Mouse (Mus musculus) CH12.LX (cell line): Measurements from ENCODE around the gene Plekha5. TPM values are rescaled to one million over a fixed set of nuclear protein-coding genes. Genes with fewer than 3 reads are reported as not detected.

Experiments used
- DNase-seq: peaks from one replicate; pipeline ENCODE4 v3.0.0-alpha.2; 2013; ENCODE audit errors: extremely low read depth
- H3K27ac ChIP-seq: 2 replicates; pipeline ENCODE4 v1.5.1; 2012; ENCODE audit warnings: low read depth, mild to moderate bottlenecking, control low read depth, moderate library complexity; ENCODE audit not compliant: insufficient read depth
- H3K27me3 ChIP-seq: replicated peaks from 2 replicates; pipeline ENCODE3; 2012; ENCODE audit warnings: inconsistent platforms
- H3K36me3 ChIP-seq, 2 experiments: replicated peaks in 1 of 2; 2 replicates each; pipeline versions ENCODE3 to v1.6.1; 2012; ENCODE audit warnings: inconsistent platforms in 1 of 2, low read length in 1 of 2, mild to moderate bottlenecking in 1 of 2, mixed read lengths in 1 of 2, moderate library complexity in 1 of 2; ENCODE audit not compliant: control insufficient read depth in 1 of 2, insufficient read depth in 1 of 2
- H3K4me1 ChIP-seq, 2 experiments: 2 replicates each; pipeline ENCODE4 v1.6.1; 2012; ENCODE audit warnings: inconsistent platforms in 1 of 2, moderate library complexity in 1 of 2; ENCODE audit not compliant: insufficient read depth in 2 of 2, control insufficient read depth in 1 of 2
- H3K4me2 ChIP-seq: 2 replicates; pipeline ENCODE4 v1.6.1; 2012; ENCODE audit warnings: low read depth, mild to moderate bottlenecking, control low read depth; ENCODE audit not compliant: poor library complexity, insufficient read depth, severe bottlenecking
- H3K4me3 ChIP-seq, 3 experiments: fragments of 150-350 bp in 1 of 3; sonication (generic) in 1 of 3; replicated peaks in 1 of 3; 2 replicates each; pipeline versions ENCODE3 to v1.5.1; 2011 to 2012; ENCODE audit warnings: low read depth in 2 of 3, low read length in 2 of 3, mild to moderate bottlenecking in 2 of 3, moderate library complexity in 2 of 3, control low read depth in 1 of 3, improper control_type of control experiment in 1 of 3, inconsistent platforms in 1 of 3, mixed read lengths in 1 of 3; ENCODE audit not compliant: poor library complexity in 1 of 3
- H3K79me2 ChIP-seq: replicated peaks from 2 replicates; pipeline ENCODE4 v1.6.1; 2012; ENCODE audit warnings: mild to moderate bottlenecking, moderate library complexity; ENCODE audit not compliant: control insufficient read depth, poor library complexity, insufficient read depth, severe bottlenecking; ENCODE audit errors: extremely low read depth
- H3K9ac ChIP-seq: 2 replicates; pipeline ENCODE4 v1.6.1; 2012; ENCODE audit warnings: low read depth, mild to moderate bottlenecking, control low read depth, moderate library complexity; ENCODE audit not compliant: insufficient read depth
- H3K9me3 ChIP-seq: replicated peaks from 2 replicates; pipeline ENCODE3; 2012; ENCODE audit warnings: low read length, inconsistent platforms, mixed read lengths
- CHD1 ChIP-seq: IDR thresholded peaks from 2 replicates; pipeline ENCODE4 v1.6.1; 2012; ENCODE audit warnings: low read depth, low read length, improper control_type of control experiment, inconsistent platforms
- CHD2 ChIP-seq: IDR thresholded peaks from 2 replicates; pipeline ENCODE4 v1.6.1; 2011; ENCODE audit warnings: low read length, improper control_type of control experiment
- CTCF ChIP-seq, 2 experiments: IDR thresholded peaks in 1 of 2; conservative IDR thresholded peaks in 1 of 2; 2 replicates each; pipeline ENCODE4 v1.5.1; 2011 to 2012; ENCODE audit warnings: low read depth in 2 of 2, low read length in 2 of 2, improper control_type of control experiment in 1 of 2, inconsistent platforms in 1 of 2, mild to moderate bottlenecking in 1 of 2, moderate library complexity in 1 of 2
- ELF1 ChIP-seq: IDR thresholded peaks from 2 replicates; pipeline ENCODE4 v1.6.1; 2014; ENCODE audit warnings: low read depth, mild to moderate bottlenecking, inconsistent platforms, low read length, improper control_type of control experiment
- EP300 ChIP-seq: IDR thresholded peaks from 2 replicates; pipeline ENCODE4 v1.6.1; 2011; ENCODE audit warnings: low read length, improper control_type of control experiment
- GABPA ChIP-seq: IDR thresholded peaks from 2 replicates; pipeline ENCODE4 v1.6.1; 2012; ENCODE audit warnings: low read depth, low read length, improper control_type of control experiment, inconsistent platforms; ENCODE audit not compliant: insufficient replicate concordance
- HCFC1 ChIP-seq: IDR thresholded peaks from 2 replicates; pipeline ENCODE4 v1.6.1; 2012; ENCODE audit warnings: low read depth, mild to moderate bottlenecking, inconsistent platforms, low read length, improper control_type of control experiment
- JUN ChIP-seq: IDR thresholded peaks from 2 replicates; pipeline ENCODE4 v1.6.1; 2011; ENCODE audit warnings: low read depth, mild to moderate bottlenecking, low read length, improper control_type of control experiment, moderate library complexity; ENCODE audit not compliant: insufficient read depth
- MAFK ChIP-seq: IDR thresholded peaks from 2 replicates; pipeline ENCODE4 v1.6.1; 2011; ENCODE audit warnings: low read length, improper control_type of control experiment; ENCODE audit not compliant: insufficient replicate concordance
- MAX ChIP-seq: IDR thresholded peaks from 2 replicates; pipeline ENCODE4 v1.6.1; 2011; ENCODE audit warnings: low read length, improper control_type of control experiment
- MAZ ChIP-seq: IDR thresholded peaks from 2 replicates; pipeline ENCODE4 v1.6.1; 2012; ENCODE audit warnings: low read depth, mild to moderate bottlenecking, inconsistent platforms, low read length, improper control_type of control experiment, moderate library complexity
- MEF2A ChIP-seq: IDR thresholded peaks from 2 replicates; pipeline ENCODE4 v1.6.1; 2014; ENCODE audit warnings: low read depth, mild to moderate bottlenecking, inconsistent platforms, low read length, improper control_type of control experiment, borderline replicate concordance
- MXI1 ChIP-seq: IDR thresholded peaks from 2 replicates; pipeline ENCODE4 v1.6.1; 2011; ENCODE audit warnings: mild to moderate bottlenecking, low read depth, low read length, improper control_type of control experiment
- NRF1 ChIP-seq: IDR thresholded peaks from 2 replicates; pipeline ENCODE4 v1.6.1; 2014; ENCODE audit warnings: low read depth, mild to moderate bottlenecking, inconsistent platforms, low read length, improper control_type of control experiment, moderate library complexity
- POLR2AphosphoS2 ChIP-seq: IDR thresholded peaks from 2 replicates; pipeline ENCODE4 v1.6.1; 2011; ENCODE audit warnings: low read depth, low read length, improper control_type of control experiment
- RCOR1 ChIP-seq: conservative IDR thresholded peaks from 2 replicates; pipeline ENCODE4 v1.6.1; 2012; ENCODE audit warnings: low read depth, mild to moderate bottlenecking, inconsistent platforms, low read length, improper control_type of control experiment
- SMC3 ChIP-seq: IDR thresholded peaks from 2 replicates; pipeline ENCODE4 v1.6.1; 2011; ENCODE audit warnings: low read depth, low read length, improper control_type of control experiment
- TBP ChIP-seq: conservative IDR thresholded peaks from 2 replicates; pipeline ENCODE4 v1.6.1; 2011; ENCODE audit warnings: low read depth, low read length, improper control_type of control experiment
- UBTF ChIP-seq: IDR thresholded peaks from 2 replicates; pipeline ENCODE4 v1.6.1; 2012; ENCODE audit warnings: low read depth, mild to moderate bottlenecking, inconsistent platforms, low read length, improper control_type of control experiment, moderate library complexity
- USF1 ChIP-seq: IDR thresholded peaks from 2 replicates; pipeline ENCODE4 v1.6.1; 2014; ENCODE audit warnings: low read depth, mild to moderate bottlenecking, inconsistent platforms, low read length, improper control_type of control experiment
- USF2 ChIP-seq: conservative IDR thresholded peaks from 2 replicates; pipeline ENCODE4 v1.6.1; 2011; ENCODE audit warnings: low read depth, low read length, improper control_type of control experiment
- ZC3H11A ChIP-seq: IDR thresholded peaks from 2 replicates; pipeline ENCODE4 v1.6.1; 2012; ENCODE audit warnings: low read depth, mild to moderate bottlenecking, inconsistent platforms, low read length, improper control_type of control experiment
- ZKSCAN1 ChIP-seq: IDR thresholded peaks from 2 replicates; pipeline ENCODE4 v1.6.1; 2012; ENCODE audit warnings: low read depth, inconsistent platforms, low read length, improper control_type of control experiment, borderline replicate concordance
- ZMIZ1 ChIP-seq: IDR thresholded peaks from 2 replicates; pipeline ENCODE4 v1.6.1; 2012; ENCODE audit warnings: low read depth, mild to moderate bottlenecking, inconsistent platforms, low read length, improper control_type of control experiment
- ZNF384 ChIP-seq: IDR thresholded peaks from 2 replicates; pipeline ENCODE4 v1.6.1; 2012; ENCODE audit warnings: low read depth, low read length, improper control_type of control experiment, inconsistent platforms
- dilution Hi-C: fragments of 300-500 bp; cut with MboI; formaldehyde crosslinking; loops from 2 replicates; pipeline ENCODE4 v1.14.3; 2020; ENCODE audit warnings: low sequenced_read_pairs; ENCODE audit not compliant: extremely low pct_unique_long_range_greater_than_20kb, extremely low pct_ligation_motif_present
- in situ Hi-C: fragments of 300-500 bp; cut with MboI; formaldehyde crosslinking; loops from 3 replicates; pipeline ENCODE4 v1.14.3; 2019; ENCODE audit warnings: low sequenced_read_pairs, low pct_ligation_motif_present, low pct_unique_long_range_greater_than_20kb, mixed read lengths
- polyA plus RNA-seq: library from polyadenylated mRNA; unstranded; fragments of >175 nt; gene quantifications from 2 replicates; pipeline ENCODE4 v1.2.1, GENCODE M21; 2012; ENCODE audit warnings: low read depth; ENCODE audit not compliant: insufficient read length
- total RNA-seq, 2 experiments: library from RNA; depleted of rRNA; stranded (reverse); fragments of 300-350 nt in 1 of 2; fragments of >200 nt in 1 of 2; gene quantifications; 2 replicates each; pipeline ENCODE4 v1.2.3; 2012 to 2014

Gene Plekha5
- total and polyA plus RNA-seq, 3 experiments = 0.12 to 0.38 (median 0.27) TPM

DNA sequence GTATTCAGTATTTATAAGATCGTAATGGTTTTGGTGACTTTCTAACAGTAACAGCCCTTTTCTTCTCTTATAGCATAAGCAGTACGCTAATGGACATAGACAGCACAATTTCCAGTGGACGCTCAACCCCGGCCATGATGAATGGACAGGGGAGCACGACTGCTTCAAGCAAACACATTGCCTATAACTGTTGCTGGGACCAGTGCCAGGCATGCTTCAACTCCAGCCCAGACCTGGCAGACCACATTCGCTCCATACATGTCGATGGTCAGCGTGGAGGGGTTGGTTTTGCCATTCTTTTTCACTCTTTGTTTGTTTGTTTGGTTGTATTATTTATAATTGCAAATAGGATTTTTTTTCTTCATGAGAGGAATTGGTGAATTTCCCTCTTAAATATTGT, 209.8 kb downstream of the Plekha5 start:
- Histone ChIP-seq H3K79me2 (peaks cover 94% of the 10 kb centered on the region), H3K27me3 (no peaks in the 10 kb centered on the region), H3K36me3 (peaks cover 42 to 78% of the 10 kb centered on the region in 2 experiments), H3K27ac (no peak overlapping the region), H3K9me3 (no peaks in the 10 kb centered on the region), H3K4me1 (peaks cover 2 to 24% of the 10 kb centered on the region in 2 experiments; a peak in 3 of 4 replicates), H3K4me3 (no peak overlapping the region), H3K9ac (no peak overlapping the region), H3K4me2 (no peak overlapping the region)
- no peak for DNase-seq
- in situ Hi-C loops = no loop called here
- TF ChIP-seq NRF1 = no peak
- no peak for TF ChIP-seq MEF2A
- TF ChIP-seq MAX = no peak
- TF ChIP-seq CHD1 = no peak
- no peak for TF ChIP-seq TBP
- no peak for TF ChIP-seq GABPA
- TF ChIP-seq POLR2AphosphoS2 = no peak
- TF ChIP-seq ZNF384 = no peak
- TF ChIP-seq ZMIZ1 = no peak
- TF ChIP-seq HCFC1 = no peak
- no peak for TF ChIP-seq CHD2
- TF ChIP-seq MXI1 = no peak
- TF ChIP-seq RCOR1 = no peak
- TF ChIP-seq ZKSCAN1 = no peak
- TF ChIP-seq MAFK = no peak
- TF ChIP-seq SMC3 = no peak
- dilution Hi-C loops = no loop called here

- dilution Hi-C loops = no loop called here
- Histone ChIP-seq H3K79me2 (peaks cover 91% of the 10 kb centered on the region), H3K4me2 (no peak overlapping the region), H3K4me1 (peaks cover 0 to 3% of the 10 kb centered on the region in 2 experiments; a peak in 1 of 4 replicates), H3K36me3 (peaks cover 61 to 85% of the 10 kb centered on the region in 2 experiments), H3K4me3 (no peak overlapping the region), H3K27ac (no peak overlapping the region), H3K9me3 (no peaks in the 10 kb centered on the region), H3K27me3 (no peaks in the 10 kb centered on the region), H3K9ac (no peak overlapping the region)
- no peak for DNase-seq
- TF ChIP-seq CHD1 = no peak
- TF ChIP-seq CTCF (conservative IDR thresholded peaks at IDR 0.05 in 1 of 2, IDR thresholded peaks at IDR 0.05 in 1 of 2; ENCODE audit: low read depth in 2 of 2, low read length in 2 of 2) = no peak
- no peak for TF ChIP-seq RCOR1
- TF ChIP-seq POLR2AphosphoS2 = no peak
- no peak for TF ChIP-seq SMC3
- no peak for TF ChIP-seq UBTF
- no peak for TF ChIP-seq ELF1
- TF ChIP-seq ZC3H11A = no peak
- no peak for TF ChIP-seq GABPA
- TF ChIP-seq TBP = no peak
- no peak for TF ChIP-seq USF1
- TF ChIP-seq ZNF384 = no peak
- no peak for TF ChIP-seq USF2
- no peak for TF ChIP-seq MAZ
- TF ChIP-seq CHD2 = no peak
- no peak for TF ChIP-seq EP300
- no peak for TF ChIP-seq JUN
- in situ Hi-C loops = no loop called here
Measured at GRCm38 (mm10) chr6:140636290-140636689, 212.4 kb downstream of the Plekha5 start.
